Mouse (Mus musculus) cerebellum, postnatal 25 days (tissue): Measurements from ENCODE around the gene Ostc.

Experiments
- DNase-seq, 2 experiments: peaks; one replicate each; pipeline ENCODE4 v3.0.0; 2021; ENCODE audit warnings: mixed read lengths in 2 of 2

The Ostc gene

GRCm38 (mm10) chr3:130708967-130709924 is at the start of gene Ostc:
Gene Ostc (minus strand): TSS chr3:130709444.
- DNase-seq: peak; percentile 91 to 97

- no peak for DNase-seq
These were observed 49.1 kb upstream of the Ostc start for GRCm38 (mm10) chr3:130758157-130758841.

GRCm38 (mm10) chr3:130757117-130757852 is 48.0 kb upstream of the Ostc start:
- DNase-seq: no peak

- DNase-seq: no peak
These were observed 40.0 kb upstream of the Ostc start for GRCm38 (mm10) chr3:130749206-130749605.

GRCm38 (mm10) chr3:130746673-130747619 is 37.7 kb upstream of the Ostc start:
- DNase-seq: no peak

- no peak for DNase-seq
These were observed 28.6 kb upstream of the Ostc start for GRCm38 (mm10) chr3:130737652-130738361.

- DNase-seq: no peak
These were observed 27.5 kb upstream of the Ostc start for GRCm38 (mm10) chr3:130736758-130737157.

GRCm38 (mm10) chr3:130730189-130730653 is 21.0 kb upstream of the Ostc start, which contains the start of gene Rpl34:
Gene Rpl34 (minus strand): TSS chr3:130730398.
- DNase-seq: peak; percentile 93 to 95

GRCm38 (mm10) chr3:130729472-130730188 is 20.4 kb upstream of the Ostc start:
- peak in 1 of 2 experiments; percentile 23 for DNase-seq

- no peak for DNase-seq
These were observed 18.4 kb upstream of the Ostc start for GRCm38 (mm10) chr3:130727676-130728075.

GRCm38 (mm10) chr3:130727036-130727435 is 17.8 kb upstream of the Ostc start:
- no peak for DNase-seq

GRCm38 (mm10) chr3:130725718-130726117 is 16.5 kb upstream of the Ostc start:
- DNase-seq: no peak

GRCm38 (mm10) chr3:130722733-130723478 is 13.7 kb upstream of the Ostc start:
- no peak for DNase-seq

GRCm38 (mm10) chr3:130720225-130720624 is 11.0 kb upstream of the Ostc start:
- DNase-seq: no peak

GRCm38 (mm10) chr3:130718871-130719270 is 9.6 kb upstream of the Ostc start:
- no peak for DNase-seq

GRCm38 (mm10) chr3:130716555-130716954 is 7.3 kb upstream of the Ostc start:
- DNase-seq: no peak

- peak; percentile 56 to 80 for DNase-seq
These were observed 5.7 kb upstream of the Ostc start for GRCm38 (mm10) chr3:130714775-130715568.

GRCm38 (mm10) chr3:130712891-130713290 is 3.6 kb upstream of the Ostc start:
- no peak for DNase-seq

GRCm38 (mm10) chr3:130710103-130710502 is 859 bp upstream of the Ostc start:
- no peak for DNase-seq
